Mouse (Mus musculus): ENCODE data around the gene Gm21411. TPM values are rescaled to one million over a fixed set of nuclear protein-coding genes. Genes with fewer than 3 reads are reported as not detected.
"Not testable (repeated sequence)": the region's sequence is repeated elsewhere in the genome, so short reads cannot be mapped to it uniquely, and the experiment has no call there.

Gene Gm21411
- polyA plus RNA-seq (2015; fragmentation: Nextera tagmentation; extraction: Ambion mirVana), result not detected in 2 replicates

GRCm38 (mm10) chr4:146909386-146910137 lies at the start of gene Gm21411:
Gene Gm21411 (minus strand): TSS chr4:146909590.
- not testable (repeated sequence) for H3K4me3 ChIP-seq; H3K4me2 ChIP-seq; H3K36me3 ChIP-seq; H3K9ac ChIP-seq; H3K27ac ChIP-seq; H3K4me1 ChIP-seq (replicated peaks); H3K27me3 ChIP-seq; ATAC-seq (replicated peaks; ENCODE audit: insufficient number of reproducible peaks, insufficient read depth, low FRiP score, low read depth); H3K9me3 ChIP-seq (replicated peaks)
- 65% methylated on average over 9 of the region's 9 CpGs for WGBS

GRCm38 (mm10) chr4:146941691-146942090 lies 32.3 kb upstream of the Gm21411 start:
- not testable (repeated sequence) for ATAC-seq (replicated peaks; ENCODE audit: insufficient number of reproducible peaks, insufficient read depth, low FRiP score, low read depth); H3K4me3 ChIP-seq; H3K9me3 ChIP-seq (replicated peaks); H3K9ac ChIP-seq; H3K4me2 ChIP-seq; H3K27ac ChIP-seq; H3K36me3 ChIP-seq; H3K27me3 ChIP-seq; H3K4me1 ChIP-seq (replicated peaks)
- WGBS, result 49% methylated on average over 32 of the region's 32 CpGs

- WGBS, result 7% methylated on average over 77 of the region's 77 CpGs
- Histone ChIP-seq H3K4me3 (peak overlapping the region; percentile 30), H3K4me1 (replicated peaks) (no peaks in the 10 kb centered on the region), H3K9ac (no peak overlapping the region), H3K9me3 (replicated peaks) (peaks cover 10% of the 10 kb centered on the region; the same call in 1 of the 2 replicates), H3K4me2 (peak overlapping the region; percentile 56), H3K36me3 (no peaks in the 10 kb centered on the region), H3K27ac (no peak overlapping the region), H3K27me3 (peaks cover 11% of the 10 kb centered on the region)
- peak; percentile 66; the same call in 1 of the 2 replicates for ATAC-seq (replicated peaks; ENCODE audit: insufficient number of reproducible peaks, insufficient read depth, low FRiP score, low read depth)
These were observed 23.1 kb upstream of the Gm21411 start for GRCm38 (mm10) chr4:146932311-146933082.

GRCm38 (mm10) chr4:146915196-146915595 lies 5.8 kb upstream of the Gm21411 start:
- H3K4me3 ChIP-seq, result no peak overlapping the region
- WGBS, result 54% methylated on average over 3 of the region's 3 CpGs

GRCm38 (mm10) chr4:146908131-146908530 lies 1.3 kb downstream of the Gm21411 start:
- not testable (repeated sequence) for H3K4me1 ChIP-seq (replicated peaks); H3K27ac ChIP-seq; H3K27me3 ChIP-seq; H3K9me3 ChIP-seq (replicated peaks); H3K4me2 ChIP-seq; H3K4me3 ChIP-seq; H3K36me3 ChIP-seq; ATAC-seq (replicated peaks; ENCODE audit: insufficient number of reproducible peaks, insufficient read depth, low FRiP score, low read depth); H3K9ac ChIP-seq
- 86% methylated on average over 1 of the region's 1 CpGs for WGBS

More at GRCm38 (mm10) chr4:146915196-146915595, 5.8 kb upstream of the Gm21411 start:
- Histone ChIP-seq H3K4me1 (replicated peaks) (no peaks in the 10 kb centered on the region), H3K36me3 (no peaks in the 10 kb centered on the region), H3K27ac (no peak overlapping the region), H3K4me2 (no peak overlapping the region), H3K9ac (no peak overlapping the region), H3K9me3 (replicated peaks) (no peaks in the 10 kb centered on the region), H3K27me3 (no peaks in the 10 kb centered on the region)
- ATAC-seq (replicated peaks; ENCODE audit: insufficient number of reproducible peaks, insufficient read depth, low FRiP score, low read depth), result no peak

- WGBS, result 53% methylated on average over 2 of the region's 2 CpGs
- H3K4me1 ChIP-seq (replicated peaks); H3K9me3 ChIP-seq (replicated peaks); H3K9ac ChIP-seq; H3K4me2 ChIP-seq; H3K27ac ChIP-seq; H3K4me3 ChIP-seq; ATAC-seq (replicated peaks; ENCODE audit: insufficient number of reproducible peaks, insufficient read depth, low FRiP score, low read depth); H3K36me3 ChIP-seq; H3K27me3 ChIP-seq: not testable (repeated sequence)
These were observed 4.6 kb downstream of the Gm21411 start for GRCm38 (mm10) chr4:146904782-146905181.

- not testable (repeated sequence) for H3K9me3 ChIP-seq (replicated peaks); H3K27ac ChIP-seq; H3K4me1 ChIP-seq (replicated peaks); ATAC-seq (replicated peaks; ENCODE audit: insufficient number of reproducible peaks, insufficient read depth, low FRiP score, low read depth); H3K4me2 ChIP-seq; H3K27me3 ChIP-seq; H3K4me3 ChIP-seq; H3K36me3 ChIP-seq; H3K9ac ChIP-seq
- 49% methylated on average over 3 of the region's 3 CpGs for WGBS
These were observed 6.3 kb downstream of the Gm21411 start for GRCm38 (mm10) chr4:146903126-146903525.

Other genes starting within 250 kb of the Gm21411 start
- not detected in 2 replicates for gene Zfp989, start 62.4 kb upstream of the Gm21411 start, polyA plus RNA-seq (2015; fragmentation: Nextera tagmentation; extraction: Ambion mirVana)
- gene Rex2, start 112.3 kb upstream of the Gm21411 start, polyA plus RNA-seq (2015; fragmentation: Nextera tagmentation; extraction: Ambion mirVana), result not detected in 2 replicates
- gene Zfp991, start 222.4 kb upstream of the Gm21411 start, polyA plus RNA-seq (2015; fragmentation: Nextera tagmentation; extraction: Ambion mirVana), result 4.1 and 5.6 TPM in 2 replicates

Measured in heart, embryonic 15.5 days (tissue).